Mouse (Mus musculus): ENCODE measurements at regions not wholly inside any gene's neighbourhood (a gene's known extent, or its start where the extent isn't known, plus 50 kb on each side); places are given as distances from the start of the nearest gene placed in this dataset.

GRCm38 (mm10) chr7:31455775-31456174, 80.4 kb downstream of the Scgb1b3 start:
- peak; percentile 4 for DNase-seq (ENCODE audit: low read depth, low spot score)

Data from mesoderm, embryonic 11.5 days (tissue).